Mouse (Mus musculus) midbrain, embryonic 11.5 days (tissue): ENCODE measurements around the gene Ctsw. TPM values are rescaled to one million over a fixed set of nuclear protein-coding genes. Genes with fewer than 3 reads are reported as not detected.

Source experiments
- ATAC-seq: fragments of 200-750 bp; cut with Nextera tagmentation; 2 replicates; pipeline ENCODE4 v1.8.0; 2017; ENCODE audit warnings: moderate TSS enrichment, moderate library complexity; ENCODE audit not compliant: low FRiP score
- DNase-seq: peaks from one replicate; pipeline ENCODE4 v3.0.0; 2015; ENCODE audit warnings: low spot score; ENCODE audit errors: missing footprints
- H3K27ac ChIP-seq: fragments of 300-500 bp; sonication (generic); 2 replicates; pipeline ENCODE4 v1.5.1; 2014; ENCODE audit warnings: low read depth, low read length
- H3K27me3 ChIP-seq: fragments of 300-500 bp; sonication (generic); 2 replicates; pipeline ENCODE4 v1.6.1; 2014; ENCODE audit warnings: mild to moderate bottlenecking, low read length, moderate library complexity, mixed read lengths; ENCODE audit not compliant: control insufficient read depth, insufficient read depth
- H3K36me3 ChIP-seq: fragments of 300-500 bp; sonication (generic); 2 replicates; pipeline ENCODE4 v1.6.1; 2014; ENCODE audit warnings: mild to moderate bottlenecking, low read length, moderate library complexity, mixed read lengths; ENCODE audit not compliant: control insufficient read depth, insufficient read depth
- H3K4me1 ChIP-seq: fragments of 300-500 bp; sonication (generic); 2 replicates; pipeline ENCODE4 v1.6.1; 2014; ENCODE audit warnings: low read length; ENCODE audit not compliant: control insufficient read depth, insufficient read depth
- H3K4me2 ChIP-seq: fragments of 300-500 bp; sonication (generic); 2 replicates; pipeline ENCODE4 v1.6.1; 2014; ENCODE audit warnings: mild to moderate bottlenecking, moderate library complexity
- H3K4me3 ChIP-seq: fragments of 300-500 bp; sonication (generic); 2 replicates; pipeline ENCODE4 v1.5.1; 2014; ENCODE audit warnings: low read depth, low read length
- H3K9ac ChIP-seq: fragments of 300-500 bp; sonication (generic); 2 replicates; pipeline ENCODE4 v1.6.1; 2014; ENCODE audit warnings: low read length
- H3K9me3 ChIP-seq: fragments of 300-500 bp; sonication (generic); 2 replicates; pipeline ENCODE4 v1.6.1; 2016; ENCODE audit warnings: low read length; ENCODE audit not compliant: control insufficient read depth
- WGBS: fragments of 180-500 bp; shearing (Covaris S2); extraction: QIAGEN DNeasy Blood & Tissue Kit; methylation state at CpG from one replicate; pipeline ENCODE4 v1.1.7; 2014; 5-methylcytosine and 5-hydroxymethylcytosine counted together
- polyA plus RNA-seq: library from polyadenylated mRNA; unstranded; fragments of >200 nt; fragmentation: Nextera tagmentation; extraction: Ambion mirVana; gene quantifications from 2 replicates; pipeline ENCODE4 v1.2.1, GENCODE M21; 2014

Ctsw gene
- polyA plus RNA-seq, 1 experiment from 2014 or later = 2.4 TPM

- peak within 1 kb of the TSS; percentile 91 for H3K4me2 ChIP-seq
- ATAC-seq (peak; percentile 45), DNase-seq (peak; percentile 100)
- no peaks in the 10 kb centered on the region for H3K36me3 ChIP-seq
- H3K4me3 ChIP-seq = peak within 1 kb of the TSS; percentile 82
- H3K4me1 ChIP-seq = peaks cover 31% of the 10 kb centered on the region
- H3K9ac ChIP-seq = peak within 1 kb of the TSS; percentile 86
- no peaks in the 10 kb centered on the region for H3K9me3 ChIP-seq
- under 1% methylated on average over 32 of the region's 32 CpGs for WGBS
- H3K27ac ChIP-seq = peak within 1 kb of the TSS; percentile 30; the same call in 1 of the 2 replicates
- 0 out of 2 replicates have a peak, but pooled peaks cover 3% of the 10 kb centered on the region for H3K27me3 ChIP-seq
These were observed 7.8 kb downstream of the Ctsw start, which contains the start of gene Fibp for GRCm38 (mm10) chr19:5460465-5460911. Gene Fibp (plus strand): TSS chr19:5460615.

- Histone ChIP-seq H3K4me3 (peak overlapping the region; percentile 82), H3K4me2 (peak overlapping the region; percentile 91), H3K27ac (peak overlapping the region; percentile 30; the same call in 1 of the 2 replicates), H3K9ac (peak overlapping the region; percentile 86), H3K36me3 (no peaks in the 10 kb centered on the region), H3K9me3 (no peaks in the 10 kb centered on the region), H3K4me1 (peaks cover 36% of the 10 kb centered on the region), H3K27me3 (0 out of 2 replicates have a peak, but pooled peaks cover 3% of the 10 kb centered on the region)
- WGBS = 33% methylated on average over 3 of the region's 3 CpGs
- ATAC-seq = no peak
- no peak for DNase-seq
These were observed 8.4 kb downstream of the Ctsw start for GRCm38 (mm10) chr19:5459896-5460295.

GRCm38 (mm10) chr19:5459019-5459418 lies 9.3 kb downstream of the Ctsw start:
- no peak for DNase-seq
- no peak overlapping the region for H3K9ac ChIP-seq
- no peaks in the 10 kb centered on the region for H3K9me3 ChIP-seq
- H3K4me2 ChIP-seq = no peak overlapping the region
- H3K27ac ChIP-seq = no peak overlapping the region
- no peak overlapping the region for H3K4me3 ChIP-seq
- 74% methylated on average over 7 of the region's 7 CpGs for WGBS
- H3K4me1 ChIP-seq = peaks cover 33% of the 10 kb centered on the region
- H3K36me3 ChIP-seq = no peaks in the 10 kb centered on the region
- 0 out of 2 replicates have a peak, but pooled peaks cover 3% of the 10 kb centered on the region for H3K27me3 ChIP-seq
- no peak for ATAC-seq

- Histone ChIP-seq H3K4me1 (peaks cover 32% of the 10 kb centered on the region), H3K9me3 (no peaks in the 10 kb centered on the region), H3K36me3 (no peaks in the 10 kb centered on the region), H3K9ac (peak within 1 kb of the TSS; percentile 87), H3K4me3 (peak within 1 kb of the TSS; percentile 75), H3K27me3 (0 out of 2 replicates have a peak, but pooled peaks cover 3% of the 10 kb centered on the region), H3K4me2 (peak within 1 kb of the TSS; percentile 100), H3K27ac (peak within 1 kb of the TSS; percentile 89)
- DNase-seq (no peak), ATAC-seq (no peak)
- 18% methylated on average over 14 of the region's 14 CpGs for whole genome bisulfite sequencing
These were observed 10.4 kb downstream of the Ctsw start, which contains the start of gene Ccdc85b for GRCm38 (mm10) chr19:5457746-5458442. Gene Ccdc85b (minus strand): TSS chr19:5457894.

- Histone ChIP-seq H3K9ac (peak overlapping the region; percentile 87), H3K4me2 (peak overlapping the region; percentile 100), H3K4me1 (peaks cover 32% of the 10 kb centered on the region), H3K27ac (peak overlapping the region; percentile 89), H3K9me3 (no peaks in the 10 kb centered on the region), H3K4me3 (peak overlapping the region; percentile 75), H3K27me3 (0 out of 2 replicates have a peak, but pooled peaks cover 3% of the 10 kb centered on the region), H3K36me3 (no peaks in the 10 kb centered on the region)
- peak; percentile 92 for ATAC-seq
- WGBS = under 1% methylated on average over 69 of the region's 70 CpGs
- DNase-seq = peak; percentile 99
These were observed 11.2 kb downstream of the Ctsw start for GRCm38 (mm10) chr19:5456922-5457745.

GRCm38 (mm10) chr19:5456241-5456921 lies 11.9 kb downstream of the Ctsw start:
- no peak for ATAC-seq
- DNase-seq = peak; percentile 93
- Histone ChIP-seq H3K4me2 (peak overlapping the region; percentile 100), H3K27ac (peak overlapping the region; percentile 89), H3K4me3 (peak overlapping the region; percentile 75), H3K27me3 (0 out of 2 replicates have a peak, but pooled peaks cover 3% of the 10 kb centered on the region), H3K36me3 (no peaks in the 10 kb centered on the region), H3K4me1 (peaks cover 31% of the 10 kb centered on the region), H3K9ac (peak overlapping the region; percentile 87), H3K9me3 (no peaks in the 10 kb centered on the region)
- 6% methylated on average over 26 of the region's 26 CpGs for WGBS

GRCm38 (mm10) chr19:5455568-5455967 lies 12.7 kb downstream of the Ctsw start:
- Histone ChIP-seq H3K9me3 (no peaks in the 10 kb centered on the region), H3K27me3 (0 out of 2 replicates have a peak, but pooled peaks cover 3% of the 10 kb centered on the region), H3K4me1 (peaks cover 26% of the 10 kb centered on the region), H3K4me3 (peak overlapping the region; percentile 75; the same call in 1 of the 2 replicates), H3K4me2 (peak overlapping the region; percentile 100), H3K36me3 (no peaks in the 10 kb centered on the region), H3K9ac (no peak overlapping the region), H3K27ac (no peak overlapping the region)
- DNase-seq (no peak), ATAC-seq (no peak)
- WGBS = 64% methylated on average over 8 of the region's 8 CpGs

- H3K4me1 ChIP-seq = peaks cover 24% of the 10 kb centered on the region
- H3K4me3 ChIP-seq = no peak overlapping the region
- no peak overlapping the region for H3K9ac ChIP-seq
- no peak overlapping the region for H3K27ac ChIP-seq
- peak overlapping the region; percentile 100; the same call in 1 of the 2 replicates for H3K4me2 ChIP-seq
- peaks cover 4% of the 10 kb centered on the region; the same call in 1 of the 2 replicates for H3K27me3 ChIP-seq
- H3K36me3 ChIP-seq = no peaks in the 10 kb centered on the region
- 76% methylated on average over 12 of the region's 12 CpGs for WGBS
- ATAC-seq = no peak
- H3K9me3 ChIP-seq = no peaks in the 10 kb centered on the region
- DNase-seq = no peak
These were observed 13.3 kb downstream of the Ctsw start for GRCm38 (mm10) chr19:5455037-5455436.
